25 mouse cellular contexts compared by ENCODE assay signal in the genomic region with DNA sequence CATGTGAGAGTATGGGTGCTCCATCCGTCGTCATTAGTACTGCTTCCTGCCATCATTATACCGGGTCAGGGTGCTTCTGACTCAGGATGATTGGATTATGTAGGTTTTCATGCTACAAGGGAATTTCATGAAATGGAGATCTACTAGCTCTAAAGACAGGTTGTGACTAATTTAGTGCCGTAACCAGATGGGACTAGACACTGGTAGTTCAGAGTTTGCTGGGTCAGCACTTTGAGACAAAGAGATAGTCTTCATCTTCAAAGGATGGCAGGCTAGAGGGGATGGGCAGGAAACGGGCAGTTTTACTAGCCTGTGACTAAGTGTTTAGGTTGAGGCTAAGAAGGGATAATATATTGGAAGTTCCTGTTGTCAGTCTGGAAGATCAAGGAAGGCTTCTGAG.
"Had no signal": no experiment of that assay in that cellular context is flagged by ENCODE, and none has a peak within 500 bp of the region (broad histone marks: within the 10 kb centered on the region; RNA-seq: fewer than 3 reads in every experiment).

No protein-coding gene starts in this region.

- H3K27me3 ChIP-seq: embryonic facial prominence, embryonic 12.5 days; embryonic facial prominence, embryonic 13.5 days; embryonic facial prominence, embryonic 15.5 days; forebrain, embryonic 12.5 days; forebrain, embryonic 13.5 days; forebrain, embryonic 15.5 days had no signal

- H3K9me3 ChIP-seq: embryonic facial prominence, embryonic 10.5 days; embryonic facial prominence, embryonic 12.5 days; embryonic facial prominence, embryonic 13.5 days; embryonic facial prominence, embryonic 15.5 days; forebrain, embryonic 10.5 days; forebrain, embryonic 12.5 days; forebrain, embryonic 13.5 days; forebrain, embryonic 15.5 days; heart, embryonic 10.5 days had no signal

- H3K9ac ChIP-seq: embryonic facial prominence, embryonic 12.5 days; embryonic facial prominence, embryonic 13.5 days; embryonic facial prominence, embryonic 15.5 days; forebrain, embryonic 12.5 days; forebrain, embryonic 13.5 days; forebrain, embryonic 15.5 days; forebrain, postnatal 0 days had no signal

- H3K4me2 ChIP-seq: embryonic facial prominence, embryonic 12.5 days; embryonic facial prominence, embryonic 13.5 days; embryonic facial prominence, embryonic 15.5 days; forebrain, embryonic 12.5 days; forebrain, embryonic 13.5 days; forebrain, embryonic 15.5 days had no signal

- DNase-seq: cerebellum, adult 9-10 months; cerebellum, adult 9-11 months; cerebellum, postnatal 10 days; cerebellum, postnatal 14 days; cerebellum, postnatal 25 days; cerebellum, postnatal 36 days; embryo, embryonic 11 days; forebrain, postnatal 0 days; gastrocnemius, adult 2 months; gastrocnemius, postnatal 10 days; gastrocnemius, postnatal 14 days; gastrocnemius, postnatal 25 days; gastrocnemius, postnatal 36 days; heart, adult 18-20 months; heart, adult 2 months had no signal

- H3K27ac ChIP-seq: embryonic facial prominence, embryonic 10.5 days; embryonic facial prominence, embryonic 12.5 days; embryonic facial prominence, embryonic 13.5 days; embryonic facial prominence, embryonic 15.5 days; forebrain, embryonic 10.5 days; forebrain, embryonic 12.5 days; forebrain, embryonic 13.5 days; forebrain, embryonic 15.5 days; gastrocnemius, adult 2 months; heart, adult 2 months; heart, embryonic 10.5 days had no signal

- H3K4me3 ChIP-seq: embryonic facial prominence, embryonic 10.5 days; embryonic facial prominence, embryonic 12.5 days; embryonic facial prominence, embryonic 13.5 days; embryonic facial prominence, embryonic 15.5 days; erythroblast, embryonic 14.5 days; forebrain, embryonic 10.5 days; forebrain, embryonic 12.5 days; forebrain, embryonic 13.5 days; forebrain, embryonic 15.5 days; gastrocnemius, adult 2 months; heart, adult 2 months; heart, embryonic 10.5 days had no signal

- H3K4me1 ChIP-seq: embryonic facial prominence, embryonic 10.5 days; embryonic facial prominence, embryonic 12.5 days; embryonic facial prominence, embryonic 15.5 days; forebrain, embryonic 10.5 days; forebrain, embryonic 12.5 days; forebrain, embryonic 13.5 days; forebrain, embryonic 15.5 days; heart, embryonic 10.5 days had no signal
